Mouse (Mus musculus): ENCODE measurements at regions not wholly inside any gene's neighbourhood (a gene's known extent, or its start where the extent isn't known, plus 50 kb on each side); places are given as distances from the start of the nearest gene placed in this dataset.

GRCm38 (mm10) chr4:81178047-81178781 is 264.4 kb downstream of the Mpdz start:
- TF ChIP-seq GATA1 (IDR thresholded peaks at IDR 0.05; ENCODE audit: borderline replicate concordance, low read length) (no peak), FLI1 (IDR thresholded peaks at IDR 0.05; ENCODE audit: low read length) (no peak)

Data from megakaryocyte, embryonic 14.5 days (primary cell).